Mouse (Mus musculus) adrenal gland, postnatal 4 days (tissue): ENCODE data around the gene Ntn4. TPM values are rescaled to one million over a fixed set of nuclear protein-coding genes. Genes with fewer than 3 reads are reported as not detected.

ENCODE experiments used
- DNase-seq, 2 experiments: peaks; one replicate each; pipeline ENCODE4 v3.0.0; 2021 to 2022; ENCODE audit warnings: low spot score in 2 of 2, mixed read lengths in 2 of 2
- total RNA-seq, 2 experiments: library from RNA; stranded (reverse); gene quantifications; 2 replicates each; pipeline ENCODE4 v1.2.3; 2021

Gene Ntn4
- total RNA-seq, 2 experiments from 2014 or later: 12.9 to 14.8 TPM

GRCm38 (mm10) chr10:93709536-93709935 lies 69.1 kb downstream of the Ntn4 start:
- DNase-seq: no peak

- DNase-seq: no peak
These were observed 81.3 kb downstream of the Ntn4 start for GRCm38 (mm10) chr10:93721625-93722337.

GRCm38 (mm10) chr10:93723942-93724542 lies 83.6 kb downstream of the Ntn4 start:
- DNase-seq: peak in 1 of 2 experiments; percentile 36

GRCm38 (mm10) chr10:93728131-93728530 lies 87.7 kb downstream of the Ntn4 start:
- DNase-seq: no peak

GRCm38 (mm10) chr10:93730514-93730913 lies 90.0 kb downstream of the Ntn4 start:
- no peak for DNase-seq

- DNase-seq: no peak
These were observed 90.8 kb downstream of the Ntn4 start for GRCm38 (mm10) chr10:93731248-93731691.

GRCm38 (mm10) chr10:93736114-93736645 lies 95.7 kb downstream of the Ntn4 start:
- DNase-seq: peak in 1 of 2 experiments; percentile 31

GRCm38 (mm10) chr10:93737080-93737479 lies 96.6 kb downstream of the Ntn4 start:
- no peak for DNase-seq

GRCm38 (mm10) chr10:93741446-93742096 lies 101.1 kb downstream of the Ntn4 start:
- no peak for DNase-seq

- no peak for DNase-seq
These were observed 101.6 kb downstream of the Ntn4 start for GRCm38 (mm10) chr10:93742097-93742446.

GRCm38 (mm10) chr10:93742598-93742997 lies 102.1 kb downstream of the Ntn4 start:
- DNase-seq: no peak

GRCm38 (mm10) chr10:93749267-93750192 lies 109.0 kb downstream of the Ntn4 start:
- DNase-seq: no peak

GRCm38 (mm10) chr10:93751302-93751701 lies 110.8 kb downstream of the Ntn4 start:
- DNase-seq: no peak

GRCm38 (mm10) chr10:93753711-93754391 lies 113.4 kb downstream of the Ntn4 start:
- DNase-seq: no peak

GRCm38 (mm10) chr10:93756211-93756610 lies 115.7 kb downstream of the Ntn4 start:
- DNase-seq: no peak

- no peak for DNase-seq
These were observed 119.2 kb downstream of the Ntn4 start for GRCm38 (mm10) chr10:93759644-93760043.

- DNase-seq: no peak
These were observed 119.9 kb downstream of the Ntn4 start for GRCm38 (mm10) chr10:93760429-93760828.

- peak in 1 of 2 experiments; percentile 23 for DNase-seq
These were observed 122.6 kb downstream of the Ntn4 start for GRCm38 (mm10) chr10:93763074-93763473.

GRCm38 (mm10) chr10:93766221-93766620 lies 125.7 kb downstream of the Ntn4 start:
- no peak for DNase-seq

- no peak for DNase-seq
These were observed 126.8 kb downstream of the Ntn4 start for GRCm38 (mm10) chr10:93767245-93767644.
